Mouse (Mus musculus): ENCODE measurements at regions not wholly inside any gene's neighbourhood (a gene's known extent, or its start where the extent isn't known, plus 50 kb on each side); places are given as distances from the start of the nearest gene placed in this dataset.

GRCm38 (mm10) chr3:70227165-70227564, 219.8 kb downstream of the Otol1 start:
- no peaks in the 10 kb centered on the region for H3K36me3 ChIP-seq (ENCODE audit: control insufficient read depth, insufficient read depth, low read length)
- 88% methylated on average over 4 of the region's 4 CpGs for WGBS
- no peak for DNase-seq (ENCODE audit: low read depth in 1 of 2, low spot score in 2 of 2)

GRCm38 (mm10) chr3:70248655-70249054, 241.2 kb downstream of the Otol1 start:
- WGBS, result 47% methylated on average over 3 of the region's 3 CpGs
- Histone ChIP-seq H3K36me3 (ENCODE audit: control insufficient read depth, insufficient read depth, low read length) (no peaks in the 10 kb centered on the region), H3K27ac (ENCODE audit: insufficient read depth, low read length) (no peak overlapping the region), H3K4me1 (ENCODE audit: control insufficient read depth, insufficient read depth, insufficient read length) (no peaks in the 10 kb centered on the region), H3K4me3 (ENCODE audit: extremely low read depth, insufficient read depth, insufficient read length) (no peak overlapping the region), H3K27me3 (ENCODE audit: control insufficient read depth, insufficient read depth, low read length) (no peaks in the 10 kb centered on the region)
- no peak for TF ChIP-seq CTCF (IDR thresholded peaks at IDR 0.05; ENCODE audit: extremely low read depth, insufficient read depth, insufficient read length, insufficient replicate concordance)
- no peak for TF ChIP-seq POLR2A (IDR thresholded peaks at IDR 0.05; ENCODE audit: low read depth, low read length)
- DNase-seq (ENCODE audit: low read depth in 1 of 2, low spot score in 2 of 2), result no peak

More at GRCm38 (mm10) chr3:70227165-70227564, 219.8 kb downstream of the Otol1 start:
- no peak overlapping the region for H3K4me3 ChIP-seq (ENCODE audit: extremely low read depth, insufficient read depth, insufficient read length)
- no peaks in the 10 kb centered on the region for H3K27me3 ChIP-seq (ENCODE audit: control insufficient read depth, insufficient read depth, low read length)
- H3K27ac ChIP-seq (ENCODE audit: insufficient read depth, low read length), result no peak overlapping the region
- TF ChIP-seq POLR2A (IDR thresholded peaks at IDR 0.05; ENCODE audit: low read depth, low read length) (no peak), CTCF (IDR thresholded peaks at IDR 0.05; ENCODE audit: extremely low read depth, insufficient read depth, insufficient read length, insufficient replicate concordance) (no peak)
- H3K4me1 ChIP-seq (ENCODE audit: control insufficient read depth, insufficient read depth, insufficient read length), result no peaks in the 10 kb centered on the region

- no peak overlapping the region for H3K27ac ChIP-seq (ENCODE audit: insufficient read depth, low read length)
- DNase-seq (ENCODE audit: low read depth in 1 of 2, low spot score in 2 of 2), result no peak
- H3K36me3 ChIP-seq (ENCODE audit: control insufficient read depth, insufficient read depth, low read length), result no peaks in the 10 kb centered on the region
- 67% methylated on average over 4 of the region's 4 CpGs for WGBS
- no peak for TF ChIP-seq POLR2A (IDR thresholded peaks at IDR 0.05; ENCODE audit: low read depth, low read length)
- TF ChIP-seq CTCF (IDR thresholded peaks at IDR 0.05; ENCODE audit: extremely low read depth, insufficient read depth, insufficient read length, insufficient replicate concordance), result no peak
- H3K27me3 ChIP-seq (ENCODE audit: control insufficient read depth, insufficient read depth, low read length), result no peaks in the 10 kb centered on the region
- no peak overlapping the region for H3K4me3 ChIP-seq (ENCODE audit: extremely low read depth, insufficient read depth, insufficient read length)
- no peaks in the 10 kb centered on the region for H3K4me1 ChIP-seq (ENCODE audit: control insufficient read depth, insufficient read depth, insufficient read length)
These were observed 242.5 kb downstream of the Otol1 start for GRCm38 (mm10) chr3:70249922-70250321.

GRCm38 (mm10) chr3:70250733-70251132, 243.3 kb downstream of the Otol1 start:
- Histone ChIP-seq H3K27me3 (ENCODE audit: control insufficient read depth, insufficient read depth, low read length) (no peaks in the 10 kb centered on the region), H3K4me1 (ENCODE audit: control insufficient read depth, insufficient read depth, insufficient read length) (no peaks in the 10 kb centered on the region), H3K4me3 (ENCODE audit: extremely low read depth, insufficient read depth, insufficient read length) (no peak overlapping the region), H3K27ac (ENCODE audit: insufficient read depth, low read length) (no peak overlapping the region), H3K36me3 (ENCODE audit: control insufficient read depth, insufficient read depth, low read length) (no peaks in the 10 kb centered on the region)
- no peak for TF ChIP-seq CTCF (IDR thresholded peaks at IDR 0.05; ENCODE audit: extremely low read depth, insufficient read depth, insufficient read length, insufficient replicate concordance)
- no peak for DNase-seq (ENCODE audit: low read depth in 1 of 2, low spot score in 2 of 2)
- 67% methylated on average over 7 of the region's 7 CpGs for WGBS

GRCm38 (mm10) chr3:70263318-70263717, 255.9 kb downstream of the Otol1 start:
- WGBS, result 84% methylated on average over 3 of the region's 3 CpGs
- H3K4me1 ChIP-seq (ENCODE audit: control insufficient read depth, insufficient read depth, insufficient read length), result no peaks in the 10 kb centered on the region
- H3K27me3 ChIP-seq (ENCODE audit: control insufficient read depth, insufficient read depth, low read length), result no peaks in the 10 kb centered on the region
- no peaks in the 10 kb centered on the region for H3K36me3 ChIP-seq (ENCODE audit: control insufficient read depth, insufficient read depth, low read length)
- DNase-seq (ENCODE audit: low read depth in 1 of 2, low spot score in 2 of 2), result no peak
- no peak overlapping the region for H3K4me3 ChIP-seq (ENCODE audit: extremely low read depth, insufficient read depth, insufficient read length)
- TF ChIP-seq CTCF (IDR thresholded peaks at IDR 0.05; ENCODE audit: extremely low read depth, insufficient read depth, insufficient read length, insufficient replicate concordance), result no peak
- no peak for TF ChIP-seq POLR2A (IDR thresholded peaks at IDR 0.05; ENCODE audit: low read depth, low read length)
- H3K27ac ChIP-seq (ENCODE audit: insufficient read depth, low read length), result no peak overlapping the region

- 87% methylated on average over 7 of the region's 7 CpGs for WGBS
- H3K4me1 ChIP-seq (ENCODE audit: control insufficient read depth, insufficient read depth, insufficient read length), result no peaks in the 10 kb centered on the region
- H3K36me3 ChIP-seq (ENCODE audit: control insufficient read depth, insufficient read depth, low read length), result no peaks in the 10 kb centered on the region
- DNase-seq (ENCODE audit: low read depth in 1 of 2, low spot score in 2 of 2), result no peak
- TF ChIP-seq POLR2A (IDR thresholded peaks at IDR 0.05; ENCODE audit: low read depth, low read length) (no peak), CTCF (IDR thresholded peaks at IDR 0.05; ENCODE audit: extremely low read depth, insufficient read depth, insufficient read length, insufficient replicate concordance) (no peak)
- H3K27me3 ChIP-seq (ENCODE audit: control insufficient read depth, insufficient read depth, low read length), result no peaks in the 10 kb centered on the region
- no peak overlapping the region for H3K27ac ChIP-seq (ENCODE audit: insufficient read depth, low read length)
- H3K4me3 ChIP-seq (ENCODE audit: extremely low read depth, insufficient read depth, insufficient read length), result no peak overlapping the region
These were observed 281.4 kb downstream of the Otol1 start for GRCm38 (mm10) chr3:70288590-70289388.

GRCm38 (mm10) chr3:70307556-70307955, 300.1 kb downstream of the Otol1 start:
- Histone ChIP-seq H3K27me3 (ENCODE audit: control insufficient read depth, insufficient read depth, low read length) (no peaks in the 10 kb centered on the region), H3K4me3 (ENCODE audit: extremely low read depth, insufficient read depth, insufficient read length) (no peak overlapping the region), H3K27ac (ENCODE audit: insufficient read depth, low read length) (no peak overlapping the region), H3K36me3 (ENCODE audit: control insufficient read depth, insufficient read depth, low read length) (no peaks in the 10 kb centered on the region), H3K4me1 (ENCODE audit: control insufficient read depth, insufficient read depth, insufficient read length) (no peaks in the 10 kb centered on the region)
- 78% methylated on average over 1 of the region's 1 CpGs for WGBS
- no peak for DNase-seq (ENCODE audit: low read depth in 1 of 2, low spot score in 2 of 2)
- no peak for TF ChIP-seq POLR2A (IDR thresholded peaks at IDR 0.05; ENCODE audit: low read depth, low read length)

Measured in spleen, adult 2 months (tissue).